Mouse (Mus musculus) stomach, embryonic 16.5 days (tissue): ENCODE results near the gene Helq. TPM values are rescaled to one million over a fixed set of nuclear protein-coding genes. Genes with fewer than 3 reads are reported as not detected.

Source experiments
- ATAC-seq: fragments of 200-750 bp; cut with Nextera tagmentation; 2 replicates; pipeline ENCODE4 v1.8.0; 2017; ENCODE audit warnings: moderate number of reproducible peaks, moderate TSS enrichment; ENCODE audit not compliant: insufficient read depth, low FRiP score
- H3K27ac ChIP-seq: fragments of 300-500 bp; sonication (generic); 2 replicates; pipeline ENCODE4 v1.5.1; 2014; ENCODE audit warnings: low read length
- H3K27me3 ChIP-seq: fragments of 300-500 bp; sonication (generic); 2 replicates; pipeline ENCODE4 v1.6.1; 2014; ENCODE audit warnings: low read length, control low read depth, mixed read lengths; ENCODE audit not compliant: control insufficient read depth, insufficient read depth
- H3K36me3 ChIP-seq: fragments of 300-500 bp; sonication (generic); 2 replicates; pipeline ENCODE4 v1.6.1; 2014; ENCODE audit warnings: low read length; ENCODE audit not compliant: control insufficient read depth, insufficient read depth
- H3K4me1 ChIP-seq: fragments of 300-500 bp; sonication (generic); 2 replicates; pipeline ENCODE4 v1.6.1; 2014; ENCODE audit warnings: low read length, control low read depth, mixed read lengths; ENCODE audit not compliant: control insufficient read depth, insufficient read depth
- H3K4me2 ChIP-seq: fragments of 300-500 bp; sonication (generic); 2 replicates; pipeline ENCODE4 v1.6.1; 2014; ENCODE audit warnings: low read depth, low read length, mixed read lengths
- H3K4me3 ChIP-seq: fragments of 300-500 bp; sonication (generic); replicated peaks from 2 replicates; pipeline ENCODE4 v1.5.1; 2014; ENCODE audit warnings: mild to moderate bottlenecking, low read length
- H3K9ac ChIP-seq: fragments of 300-500 bp; sonication (generic); 2 replicates; pipeline ENCODE4 v1.6.1; 2014; ENCODE audit warnings: low read length
- H3K9me3 ChIP-seq: fragments of 300-500 bp; sonication (generic); replicated peaks from 2 replicates; pipeline ENCODE4 v1.6.1; 2016; ENCODE audit warnings: low read length, control low read depth; ENCODE audit not compliant: control insufficient read depth
- WGBS: fragments of 180-500 bp; shearing (Covaris S2); extraction: QIAGEN DNeasy Blood & Tissue Kit; methylation state at CpG from one replicate; pipeline ENCODE4 v1.1.7; 2014; 5-methylcytosine and 5-hydroxymethylcytosine counted together
- polyA plus RNA-seq: library from polyadenylated mRNA; unstranded; fragments of >200 nt; fragmentation: Nextera tagmentation; extraction: Ambion mirVana; gene quantifications from 2 replicates; pipeline ENCODE4 v1.2.1, GENCODE M21; 2015

Helq gene
- polyA plus RNA-seq, 1 experiment from 2014 or later = 12.7 TPM

- Histone ChIP-seq H3K4me1 (no peaks in the 10 kb centered on the region), H3K4me3 (no peak overlapping the region), H3K9ac (no peak overlapping the region), H3K36me3 (no peaks in the 10 kb centered on the region), H3K27me3 (no peaks in the 10 kb centered on the region), H3K27ac (no peak overlapping the region), H3K4me2 (no peak overlapping the region), H3K9me3 (no peaks in the 10 kb centered on the region)
- ATAC-seq = no peak
- 80% methylated on average over 2 of the region's 2 CpGs for WGBS
Measured at GRCm38 (mm10) chr5:100833841-100834240, 35.4 kb upstream of the Helq start.

GRCm38 (mm10) chr5:100832680-100833079 is 34.3 kb upstream of the Helq start:
- no peaks in the 10 kb centered on the region for H3K4me1 ChIP-seq
- H3K27ac ChIP-seq = no peak overlapping the region
- H3K36me3 ChIP-seq = no peaks in the 10 kb centered on the region
- no peak overlapping the region for H3K4me3 ChIP-seq
- 73% methylated on average over 3 of the region's 3 CpGs for WGBS
- no peak overlapping the region for H3K4me2 ChIP-seq
- no peaks in the 10 kb centered on the region for H3K27me3 ChIP-seq
- H3K9me3 ChIP-seq = no peaks in the 10 kb centered on the region
- peak; percentile 68; the same call in 1 of the 2 replicates for ATAC-seq
- H3K9ac ChIP-seq = no peak overlapping the region

GRCm38 (mm10) chr5:100828701-100829100 is 30.3 kb upstream of the Helq start:
- no peak overlapping the region for H3K9ac ChIP-seq
- H3K36me3 ChIP-seq = no peaks in the 10 kb centered on the region
- H3K4me3 ChIP-seq = no peak overlapping the region
- H3K9me3 ChIP-seq = no peaks in the 10 kb centered on the region
- WGBS = 76% methylated on average over 3 of the region's 3 CpGs
- no peaks in the 10 kb centered on the region for H3K27me3 ChIP-seq
- H3K4me2 ChIP-seq = no peak overlapping the region
- no peak overlapping the region for H3K27ac ChIP-seq
- no peaks in the 10 kb centered on the region for H3K4me1 ChIP-seq
- no peak for ATAC-seq

GRCm38 (mm10) chr5:100826531-100826930 is 28.1 kb upstream of the Helq start:
- WGBS = 55% methylated on average over 7 of the region's 7 CpGs
- H3K4me2 ChIP-seq = no peak overlapping the region
- no peaks in the 10 kb centered on the region for H3K27me3 ChIP-seq
- no peak overlapping the region for H3K4me3 ChIP-seq
- ATAC-seq = no peak
- H3K9ac ChIP-seq = no peak overlapping the region
- no peaks in the 10 kb centered on the region for H3K4me1 ChIP-seq
- H3K36me3 ChIP-seq = no peaks in the 10 kb centered on the region
- no peak overlapping the region for H3K27ac ChIP-seq
- H3K9me3 ChIP-seq = no peaks in the 10 kb centered on the region

- no peak overlapping the region for H3K4me2 ChIP-seq
- no peaks in the 10 kb centered on the region for H3K27me3 ChIP-seq
- H3K36me3 ChIP-seq = no peaks in the 10 kb centered on the region
- H3K9ac ChIP-seq = no peak overlapping the region
- ATAC-seq = no peak
- H3K4me1 ChIP-seq = no peaks in the 10 kb centered on the region
- no peak overlapping the region for H3K27ac ChIP-seq
- WGBS = 23% methylated on average over 2 of the region's 2 CpGs
- no peak overlapping the region for H3K4me3 ChIP-seq
- H3K9me3 ChIP-seq = no peaks in the 10 kb centered on the region
Measured at GRCm38 (mm10) chr5:100825975-100826374, 27.6 kb upstream of the Helq start.

GRCm38 (mm10) chr5:100822826-100823225 is 24.4 kb upstream of the Helq start:
- no peak overlapping the region for H3K9ac ChIP-seq
- 82% methylated on average over 7 of the region's 7 CpGs for WGBS

GRCm38 (mm10) chr5:100821375-100821774 is 23.0 kb upstream of the Helq start:
- Histone ChIP-seq H3K4me3 (no peak overlapping the region; the same call in 1 of the 2 replicates), H3K4me2 (peak overlapping the region; percentile 68), H3K9ac (no peak overlapping the region), H3K36me3 (no peaks in the 10 kb centered on the region), H3K27ac (no peak overlapping the region), H3K4me1 (peaks cover 5% of the 10 kb centered on the region; the same call in 1 of the 2 replicates), H3K27me3 (no peaks in the 10 kb centered on the region), H3K9me3 (no peaks in the 10 kb centered on the region)
- WGBS = 71% methylated on average over 8 of the region's 8 CpGs
- no peak for ATAC-seq

More at GRCm38 (mm10) chr5:100822826-100823225, 24.4 kb upstream of the Helq start:
- Histone ChIP-seq H3K36me3 (no peaks in the 10 kb centered on the region), H3K9me3 (no peaks in the 10 kb centered on the region), H3K27ac (no peak overlapping the region), H3K27me3 (no peaks in the 10 kb centered on the region), H3K4me3 (no peak overlapping the region), H3K4me1 (peaks cover 5% of the 10 kb centered on the region; the same call in 1 of the 2 replicates), H3K4me2 (no peak overlapping the region)
- ATAC-seq = no peak

GRCm38 (mm10) chr5:100820483-100821184 is 22.2 kb upstream of the Helq start, which contains the start of gene Abraxas1:
Abraxas1 (minus strand) TSS chr5:100820965.
- under 1% methylated on average over 56 of the region's 63 CpGs for WGBS
- Histone ChIP-seq H3K9me3 (no peaks in the 10 kb centered on the region), H3K9ac (peak within 1 kb of the TSS; percentile 91), H3K4me1 (peaks cover 5% of the 10 kb centered on the region; the same call in 1 of the 2 replicates), H3K4me2 (peak within 1 kb of the TSS; percentile 68), H3K27ac (peak within 1 kb of the TSS; percentile 41; the same call in 1 of the 2 replicates), H3K4me3 (peak within 1 kb of the TSS; percentile 76), H3K36me3 (no peaks in the 10 kb centered on the region), H3K27me3 (no peaks in the 10 kb centered on the region)
- ATAC-seq = peak; percentile 94

- no peak overlapping the region for H3K27ac ChIP-seq
- 29% methylated on average over 16 of the region's 16 CpGs for WGBS
Measured at GRCm38 (mm10) chr5:100819568-100820480, 21.4 kb upstream of the Helq start.

More at GRCm38 (mm10) chr5:100819568-100820480, 21.4 kb upstream of the Helq start:
- H3K9me3 ChIP-seq = no peaks in the 10 kb centered on the region
- H3K4me1 ChIP-seq = peaks cover 5% of the 10 kb centered on the region; the same call in 1 of the 2 replicates
- H3K4me3 ChIP-seq = peak overlapping the region; percentile 76
- H3K9ac ChIP-seq = peak overlapping the region; percentile 91
- H3K36me3 ChIP-seq = 0 out of 2 replicates have a peak, but pooled peaks cover under 1% of the 10 kb centered on the region
- ATAC-seq = no peak
- no peaks in the 10 kb centered on the region for H3K27me3 ChIP-seq
- H3K4me2 ChIP-seq = peak overlapping the region; percentile 68
